Mouse (Mus musculus): ENCODE data around the gene Focad. TPM values are rescaled to one million over a fixed set of nuclear protein-coding genes. Genes with fewer than 3 reads are reported as not detected.
"Not testable (repeated sequence)": the region's sequence is repeated elsewhere in the genome, so short reads cannot be mapped to it uniquely, and the experiment has no call there.

Gene Focad
- polyA plus RNA-seq, 1 experiment from 2014 or later = 18.0 TPM

DNA sequence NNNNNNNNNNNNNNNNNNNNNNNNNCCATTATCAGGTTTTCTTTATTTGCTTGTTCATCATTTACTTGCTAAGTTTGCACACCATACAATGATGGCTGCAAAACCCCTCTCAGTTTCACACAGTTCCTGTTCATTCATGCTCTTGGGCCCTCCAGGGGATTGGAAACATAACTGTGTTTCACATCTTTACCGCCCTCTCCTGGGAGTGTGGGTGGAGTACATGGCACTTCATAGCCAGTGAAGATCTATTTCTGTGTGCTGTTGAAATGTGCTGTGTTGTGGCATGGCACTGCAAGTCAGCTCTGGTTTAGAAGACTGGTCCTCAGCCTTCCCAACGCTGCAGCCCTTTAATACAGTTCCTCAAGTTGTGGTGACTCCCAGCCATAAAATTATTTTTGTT lies 262.2 kb downstream of the Focad start:
- 66% methylated on average over 2 of the region's 2 CpGs for WGBS
- no peak for ATAC-seq (replicated peaks; ENCODE audit: insufficient number of reproducible peaks, low FRiP score, low TSS enrichment, low read depth)
- H3K9ac ChIP-seq (replicated peaks; ENCODE audit: low read length) = no peak overlapping the region

DNA sequence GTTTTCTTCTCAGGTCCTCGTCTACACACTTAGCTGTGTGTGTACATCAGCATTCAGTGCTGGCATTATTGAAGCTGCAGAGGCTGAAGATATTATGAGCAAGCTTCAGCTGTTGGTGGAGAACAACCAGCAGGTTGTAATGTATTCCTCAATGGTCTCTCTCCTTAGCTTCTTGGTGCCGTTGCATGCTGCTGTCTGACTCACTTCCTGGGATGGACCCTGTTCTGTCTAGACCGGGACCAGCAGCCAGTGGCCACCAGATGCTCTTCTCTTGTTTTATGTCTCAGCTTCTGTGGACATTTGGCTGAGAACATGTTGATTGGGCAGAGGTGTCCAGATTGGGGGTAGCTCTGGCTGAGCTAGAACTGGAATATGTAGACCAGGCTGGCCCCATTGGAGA lies 263.0 kb downstream of the Focad start:
- H3K36me3 ChIP-seq (replicated peaks; ENCODE audit: control insufficient read depth, insufficient read depth, low read depth, low read length) = no peaks in the 10 kb centered on the region
- H3K4me2 ChIP-seq (ENCODE audit: low read depth, low read length) = no peak overlapping the region
- no peak overlapping the region for H3K4me3 ChIP-seq (ENCODE audit: low read depth, low read length)
- H3K27me3 ChIP-seq (ENCODE audit: control insufficient read depth, insufficient read depth, low read length) = no peaks in the 10 kb centered on the region
- H3K9ac ChIP-seq (replicated peaks; ENCODE audit: low read length) = no peak overlapping the region
- no peak for ATAC-seq (replicated peaks; ENCODE audit: insufficient number of reproducible peaks, low FRiP score, low TSS enrichment, low read depth)
- WGBS = 87% methylated on average over 3 of the region's 3 CpGs
- DNase-seq (ENCODE audit: low spot score) = no peak
- no peak overlapping the region for H3K27ac ChIP-seq (replicated peaks; ENCODE audit: low read depth, low read length)
- no peaks in the 10 kb centered on the region for H3K9me3 ChIP-seq (replicated peaks; ENCODE audit: control insufficient read depth, low read length)
- no peaks in the 10 kb centered on the region for H3K4me1 ChIP-seq (ENCODE audit: control insufficient read depth, insufficient read depth, low read length)

More for the DNA sequence above, 262.2 kb downstream of the Focad start:
- peak; percentile 65 for DNase-seq (ENCODE audit: low spot score)
- H3K4me3 ChIP-seq (ENCODE audit: low read depth, low read length) = no peak overlapping the region
- H3K9me3 ChIP-seq (replicated peaks; ENCODE audit: control insufficient read depth, low read length) = no peaks in the 10 kb centered on the region
- H3K36me3 ChIP-seq (replicated peaks; ENCODE audit: control insufficient read depth, insufficient read depth, low read depth, low read length) = no peaks in the 10 kb centered on the region
- H3K27me3 ChIP-seq (ENCODE audit: control insufficient read depth, insufficient read depth, low read length) = no peaks in the 10 kb centered on the region
- no peak overlapping the region for H3K4me2 ChIP-seq (ENCODE audit: low read depth, low read length)
- H3K27ac ChIP-seq (replicated peaks; ENCODE audit: low read depth, low read length) = no peak overlapping the region
- no peaks in the 10 kb centered on the region for H3K4me1 ChIP-seq (ENCODE audit: control insufficient read depth, insufficient read depth, low read length)

DNA sequence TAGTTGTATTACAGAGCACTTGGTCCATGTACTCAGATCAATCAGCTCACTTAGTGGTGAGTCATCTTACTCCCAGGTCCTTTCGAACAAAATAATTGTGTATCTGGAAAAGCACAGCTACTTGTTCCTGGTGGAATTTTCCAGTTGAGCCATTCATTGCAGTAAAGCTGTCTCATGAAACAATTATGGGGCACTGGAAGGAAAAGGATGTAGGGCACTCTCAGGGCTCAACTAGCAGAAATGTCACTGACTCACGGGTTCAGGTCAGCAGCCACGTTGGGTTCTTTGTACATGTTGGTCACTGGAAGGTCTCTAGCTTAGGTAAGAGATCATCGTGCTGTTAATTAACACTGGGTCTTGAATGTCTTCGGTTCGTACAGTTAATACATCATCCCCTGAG lies 275.5 kb downstream of the Focad start:
- 89% methylated on average over 6 of the region's 6 CpGs for WGBS
- no peak for ATAC-seq (replicated peaks; ENCODE audit: insufficient number of reproducible peaks, low FRiP score, low TSS enrichment, low read depth)

GRCm38 (mm10) chr4:88370819-88371218 lies 276.4 kb downstream of the Focad start:
- Histone ChIP-seq H3K4me2 (ENCODE audit: low read depth, low read length) (no peak overlapping the region), H3K9ac (replicated peaks; ENCODE audit: low read length) (no peak overlapping the region), H3K4me3 (ENCODE audit: low read depth, low read length) (no peak overlapping the region), H3K36me3 (replicated peaks; ENCODE audit: control insufficient read depth, insufficient read depth, low read depth, low read length) (no peaks in the 10 kb centered on the region), H3K4me1 (ENCODE audit: control insufficient read depth, insufficient read depth, low read length) (no peaks in the 10 kb centered on the region), H3K9me3 (replicated peaks; ENCODE audit: control insufficient read depth, low read length) (no peaks in the 10 kb centered on the region), H3K27ac (replicated peaks; ENCODE audit: low read depth, low read length) (no peak overlapping the region), H3K27me3 (ENCODE audit: control insufficient read depth, insufficient read depth, low read length) (no peaks in the 10 kb centered on the region)
- DNase-seq (ENCODE audit: low spot score) (no peak), ATAC-seq (replicated peaks; ENCODE audit: insufficient number of reproducible peaks, low FRiP score, low TSS enrichment, low read depth) (no peak)
- 90% methylated on average over 8 of the region's 8 CpGs for WGBS

More for the DNA sequence above, 275.5 kb downstream of the Focad start:
- H3K4me1 ChIP-seq (ENCODE audit: control insufficient read depth, insufficient read depth, low read length) = no peaks in the 10 kb centered on the region
- H3K27ac ChIP-seq (replicated peaks; ENCODE audit: low read depth, low read length) = no peak overlapping the region
- no peaks in the 10 kb centered on the region for H3K36me3 ChIP-seq (replicated peaks; ENCODE audit: control insufficient read depth, insufficient read depth, low read depth, low read length)
- no peak overlapping the region for H3K9ac ChIP-seq (replicated peaks; ENCODE audit: low read length)
- H3K4me3 ChIP-seq (ENCODE audit: low read depth, low read length) = no peak overlapping the region
- no peaks in the 10 kb centered on the region for H3K9me3 ChIP-seq (replicated peaks; ENCODE audit: control insufficient read depth, low read length)
- H3K27me3 ChIP-seq (ENCODE audit: control insufficient read depth, insufficient read depth, low read length) = no peaks in the 10 kb centered on the region
- H3K4me2 ChIP-seq (ENCODE audit: low read depth, low read length) = no peak overlapping the region
- DNase-seq (ENCODE audit: low spot score) = no peak

DNA sequence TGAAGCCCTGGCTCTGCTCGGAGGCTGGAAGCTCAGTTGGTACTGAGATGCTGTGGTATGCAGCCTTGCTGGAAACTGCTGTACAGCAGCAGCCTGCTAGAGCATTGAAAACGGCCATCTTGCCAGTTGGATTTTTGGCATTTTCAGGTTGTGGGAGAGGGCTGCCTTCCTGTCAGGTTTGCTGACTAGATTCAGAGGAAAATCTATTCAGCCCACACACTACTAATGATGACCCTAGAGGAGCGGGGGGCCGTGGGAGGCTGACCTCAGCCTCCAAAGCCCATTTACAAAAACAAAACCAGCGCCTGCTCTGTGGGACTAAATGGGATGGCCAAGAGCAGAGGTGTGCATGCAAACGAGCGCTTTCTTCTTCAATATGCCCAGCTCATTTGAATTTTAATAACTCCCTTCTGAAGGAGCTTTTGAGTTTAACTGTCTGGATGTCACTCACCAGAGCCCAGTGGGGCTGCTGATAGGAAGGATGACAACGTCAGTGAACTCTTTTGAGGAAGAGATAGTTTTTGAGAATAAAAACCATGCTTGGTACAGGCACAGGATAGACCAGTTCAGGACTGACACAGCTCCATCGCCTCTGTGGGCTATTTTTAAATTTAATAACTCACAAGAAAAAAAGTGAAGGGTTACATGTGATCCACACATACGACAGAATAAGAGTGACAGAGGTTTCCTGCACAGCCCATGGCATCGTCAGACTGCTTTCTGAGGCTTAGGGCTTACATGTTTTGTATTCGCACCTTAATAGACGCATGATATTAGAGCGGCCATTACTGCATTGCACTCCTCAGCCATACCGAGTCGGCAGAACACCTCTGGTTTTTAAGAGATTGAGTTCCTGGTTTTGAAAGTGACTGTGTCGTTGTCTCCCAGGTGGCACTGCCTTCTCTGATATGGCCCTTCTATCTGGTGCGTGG lies 278.1 kb downstream of the Focad start:
- no peak overlapping the region for H3K9ac ChIP-seq (replicated peaks; ENCODE audit: low read length)
- DNase-seq (ENCODE audit: low spot score) = no peak
- WGBS = 75% methylated on average over 18 of the region's 18 CpGs
- H3K4me1 ChIP-seq (ENCODE audit: control insufficient read depth, insufficient read depth, low read length) = no peaks in the 10 kb centered on the region
- no peak overlapping the region for H3K4me2 ChIP-seq (ENCODE audit: low read depth, low read length)
- no peak for ATAC-seq (replicated peaks; ENCODE audit: insufficient number of reproducible peaks, low FRiP score, low TSS enrichment, low read depth)
- no peaks in the 10 kb centered on the region for H3K9me3 ChIP-seq (replicated peaks; ENCODE audit: control insufficient read depth, low read length)
- H3K36me3 ChIP-seq (replicated peaks; ENCODE audit: control insufficient read depth, insufficient read depth, low read depth, low read length) = no peaks in the 10 kb centered on the region
- no peaks in the 10 kb centered on the region for H3K27me3 ChIP-seq (ENCODE audit: control insufficient read depth, insufficient read depth, low read length)
- no peak overlapping the region for H3K27ac ChIP-seq (replicated peaks; ENCODE audit: low read depth, low read length)
- H3K4me3 ChIP-seq (ENCODE audit: low read depth, low read length) = no peak overlapping the region

DNA sequence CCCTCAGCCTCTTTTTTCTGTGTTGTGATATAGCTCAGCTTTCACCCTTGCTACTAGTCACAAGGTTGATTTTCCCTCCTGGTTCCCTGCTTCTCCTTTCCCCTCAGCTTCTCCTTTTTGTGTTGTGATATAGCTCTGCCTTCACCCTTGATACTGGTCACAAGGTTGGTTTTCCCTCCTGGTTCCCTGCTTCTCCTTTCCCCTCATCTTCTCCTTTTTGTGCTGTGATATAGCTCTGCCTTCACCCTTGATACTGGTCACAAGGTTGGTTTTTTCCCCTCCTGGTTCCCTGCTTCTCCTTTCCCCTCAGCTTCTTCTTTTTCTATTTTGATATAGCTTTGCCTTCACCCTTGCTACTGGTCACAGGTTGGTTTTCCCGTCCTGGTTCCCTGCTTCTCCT lies 295.6 kb downstream of the Focad start:
- Histone ChIP-seq H3K27me3 (ENCODE audit: control insufficient read depth, insufficient read depth, low read length) (no peaks in the 10 kb centered on the region), H3K4me3 (ENCODE audit: low read depth, low read length) (no peak overlapping the region), H3K4me1 (ENCODE audit: control insufficient read depth, insufficient read depth, low read length) (no peaks in the 10 kb centered on the region), H3K27ac (replicated peaks; ENCODE audit: low read depth, low read length) (no peak overlapping the region), H3K4me2 (ENCODE audit: low read depth, low read length) (no peak overlapping the region), H3K36me3 (replicated peaks; ENCODE audit: control insufficient read depth, insufficient read depth, low read depth, low read length) (no peaks in the 10 kb centered on the region), H3K9ac (replicated peaks; ENCODE audit: low read length) (no peak overlapping the region), H3K9me3 (replicated peaks; ENCODE audit: control insufficient read depth, low read length) (no peaks in the 10 kb centered on the region)
- 80% methylated on average over 1 of the region's 1 CpGs for WGBS
- DNase-seq (ENCODE audit: low spot score) (no peak), ATAC-seq (replicated peaks; ENCODE audit: insufficient number of reproducible peaks, low FRiP score, low TSS enrichment, low read depth) (no peak)

GRCm38 (mm10) chr4:88390596-88390995 lies 296.2 kb downstream of the Focad start:
- not testable (repeated sequence) for H3K4me2 ChIP-seq (ENCODE audit: low read depth, low read length); H3K9me3 ChIP-seq (replicated peaks; ENCODE audit: control insufficient read depth, low read length); H3K4me3 ChIP-seq (ENCODE audit: low read depth, low read length); DNase-seq (ENCODE audit: low spot score); H3K27ac ChIP-seq (replicated peaks; ENCODE audit: low read depth, low read length); H3K9ac ChIP-seq (replicated peaks; ENCODE audit: low read length); ATAC-seq (replicated peaks; ENCODE audit: insufficient number of reproducible peaks, low FRiP score, low TSS enrichment, low read depth); H3K4me1 ChIP-seq (ENCODE audit: control insufficient read depth, insufficient read depth, low read length); H3K27me3 ChIP-seq (ENCODE audit: control insufficient read depth, insufficient read depth, low read length); H3K36me3 ChIP-seq (replicated peaks; ENCODE audit: control insufficient read depth, insufficient read depth, low read depth, low read length)
- 93% methylated on average over 1 of the region's 1 CpGs for whole genome bisulfite sequencing

DNA sequence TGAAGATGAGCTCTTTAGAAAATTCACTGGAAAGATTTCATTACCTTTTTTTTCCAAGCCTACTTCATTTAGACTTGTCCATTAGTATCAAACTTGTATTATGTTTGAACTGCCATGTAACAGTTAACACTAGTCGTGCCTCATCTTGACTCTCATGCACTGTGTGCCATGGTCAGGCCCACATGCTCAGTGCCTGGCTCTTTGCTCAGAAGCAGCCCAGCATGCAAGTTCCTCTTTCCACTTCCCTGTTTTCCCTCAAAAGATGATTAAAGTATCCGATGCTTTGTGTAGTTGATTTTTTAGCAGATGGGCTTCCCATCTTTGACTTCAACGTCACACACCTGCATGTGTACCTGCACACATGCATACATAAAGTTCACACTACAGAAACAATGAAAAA lies 301.3 kb downstream of the Focad start:
- ATAC-seq (replicated peaks; ENCODE audit: insufficient number of reproducible peaks, low FRiP score, low TSS enrichment, low read depth) = no peak

More for the DNA sequence above, 301.3 kb downstream of the Focad start:
- DNase-seq (ENCODE audit: low spot score) = no peak
- H3K9ac ChIP-seq (replicated peaks; ENCODE audit: low read length) = no peak overlapping the region
- H3K27me3 ChIP-seq (ENCODE audit: control insufficient read depth, insufficient read depth, low read length) = no peaks in the 10 kb centered on the region
- 93% methylated on average over 3 of the region's 3 CpGs for WGBS
- H3K9me3 ChIP-seq (replicated peaks; ENCODE audit: control insufficient read depth, low read length) = no peaks in the 10 kb centered on the region
- no peak overlapping the region for H3K4me2 ChIP-seq (ENCODE audit: low read depth, low read length)
- H3K36me3 ChIP-seq (replicated peaks; ENCODE audit: control insufficient read depth, insufficient read depth, low read depth, low read length) = no peaks in the 10 kb centered on the region
- no peaks in the 10 kb centered on the region for H3K4me1 ChIP-seq (ENCODE audit: control insufficient read depth, insufficient read depth, low read length)
- H3K4me3 ChIP-seq (ENCODE audit: low read depth, low read length) = no peak overlapping the region
- no peak overlapping the region for H3K27ac ChIP-seq (replicated peaks; ENCODE audit: low read depth, low read length)

All from embryonic facial prominence, embryonic 11.5 days (tissue).